Mouse (Mus musculus) liver, adult 2 months (tissue): ENCODE measurements around the gene Cox8a.

Experiments used
- CTCF ChIP-seq: fragments of 200-500 bp; IDR thresholded peaks from 2 replicates; pipeline ENCODE4 v1.5.1; 2011; ENCODE audit warnings: low read depth, low read length, control low read depth
- POLR2A ChIP-seq: fragments of 200-500 bp; IDR thresholded peaks from 2 replicates; pipeline ENCODE4 v1.6.1; 2011; ENCODE audit warnings: low read length, control low read depth; ENCODE audit not compliant: insufficient read depth; ENCODE audit errors: extremely low read depth

DNA sequence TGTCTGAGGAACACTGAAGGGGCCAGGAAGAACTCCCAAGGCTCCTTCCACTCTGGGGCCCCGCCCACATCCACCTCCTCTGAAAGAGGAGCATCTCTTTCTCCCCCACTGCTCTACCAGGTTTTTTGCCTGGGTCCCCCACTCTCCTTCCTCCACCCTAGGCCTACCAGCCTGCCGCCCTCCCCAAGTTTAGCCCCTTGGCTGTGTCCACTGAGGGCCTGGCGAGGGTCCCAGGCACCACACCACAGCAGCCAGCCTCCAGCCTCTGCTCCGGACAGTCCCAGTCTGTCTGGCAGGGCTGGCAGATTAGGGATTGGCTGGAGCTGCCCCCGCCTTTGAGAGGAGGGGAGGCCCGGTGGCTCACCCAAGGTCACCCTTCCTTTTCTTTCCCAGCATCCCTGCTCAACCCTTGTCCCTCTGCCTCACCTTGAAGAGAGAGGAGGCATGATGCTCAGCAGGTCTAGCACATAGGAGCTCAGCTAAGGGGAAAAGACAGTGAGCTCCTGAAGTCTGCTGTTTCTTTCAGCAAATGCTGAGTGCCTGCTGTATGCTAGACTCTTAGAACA lies 47.4 kb upstream of the Cox8a start:
- no peak for TF ChIP-seq POLR2A
- no peak for TF ChIP-seq CTCF
